In the genomic region with DNA sequence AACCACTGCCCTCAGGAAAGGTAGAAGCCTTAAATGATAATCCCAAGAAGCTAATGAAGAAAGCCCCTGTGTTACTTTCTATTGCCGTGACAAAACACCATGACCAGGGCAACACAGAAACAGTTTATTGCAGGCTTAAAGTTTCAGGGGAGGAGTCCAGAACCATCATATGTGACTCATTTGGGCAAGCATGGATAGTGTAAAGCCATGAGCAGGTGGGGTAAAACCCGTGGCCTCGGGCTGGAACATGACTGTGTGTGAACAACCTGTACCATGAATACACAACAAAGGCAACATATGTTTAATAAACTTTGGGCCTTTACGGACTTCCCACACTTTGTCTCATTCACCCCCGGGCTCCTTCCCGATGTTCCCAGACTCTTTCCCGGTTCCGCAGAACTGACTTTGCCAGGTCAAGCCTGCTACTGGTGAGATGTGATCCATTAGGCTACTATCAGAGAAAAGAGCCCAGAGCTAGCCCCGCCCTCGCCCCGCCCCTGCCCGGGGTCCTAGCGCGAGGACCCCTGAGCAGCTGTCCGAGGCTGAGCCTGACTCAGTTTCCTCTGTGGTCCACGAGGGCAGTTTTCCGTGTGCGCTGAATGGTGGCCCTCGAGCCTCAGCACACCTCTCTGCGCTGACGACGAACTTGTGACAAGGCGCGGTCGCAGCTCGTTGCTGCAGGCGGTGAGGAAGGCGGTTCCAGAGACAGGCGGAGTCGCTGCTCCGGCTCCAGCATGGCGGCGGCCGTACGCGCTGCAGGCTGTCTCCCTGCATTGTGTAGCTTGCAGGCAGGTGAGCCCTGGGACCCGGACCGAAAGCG, we compare ENCODE assay signal across 7 mouse cellular contexts. TPM values are rescaled to one million over a fixed set of nuclear protein-coding genes. Genes with fewer than 3 reads are reported as not detected.
DNase-seq lines count a peak whose midpoint lies in the region; ATAC-seq lines count a peak whose summit lies in the region.

A gene (minus strand): TSS at position 401 of the 820 bp plus-strand sequence.
A gene (plus strand): TSS at position 529 of the 820 bp plus-strand sequence.

- ATAC-seq in embryonic facial prominence, embryonic 12.5 days (ENCODE audit: insufficient number of reproducible peaks, insufficient read depth, low FRiP score, low TSS enrichment), result peak; percentile 65
- ATAC-seq in limb, embryonic 11.5 days (ENCODE audit: insufficient number of reproducible peaks, low FRiP score, low TSS enrichment, low read depth), result peak; percentile 84
- ATAC-seq in midbrain, embryonic 14.5 days (ENCODE audit: low FRiP score, low TSS enrichment), result peak; percentile 87

- H3K4me3 ChIP-seq in embryonic facial prominence, embryonic 12.5 days, result peak within 1 kb of the TSS; percentile 94
- peak within 1 kb of the TSS; percentile 90 for H3K4me3 ChIP-seq in limb, embryonic 11.5 days (ENCODE audit: low read depth, low read length)
- peak within 1 kb of the TSS; percentile 95 for H3K4me3 ChIP-seq in midbrain, embryonic 14.5 days (replicated peaks; ENCODE audit: low read depth, low read length)

- H3K36me3 ChIP-seq in embryonic facial prominence, embryonic 12.5 days, result no peaks in the 10 kb centered on the region
- peaks cover 3% of the 10 kb centered on the region; the same call in 1 of the 2 replicates for H3K36me3 ChIP-seq in limb, embryonic 11.5 days (ENCODE audit: control insufficient read depth, insufficient read depth, low read length)
- H3K36me3 ChIP-seq in midbrain, embryonic 14.5 days (ENCODE audit: control insufficient read depth, insufficient read depth, low read length), result peaks cover 8% of the 10 kb centered on the region; the same call in 1 of the 2 replicates

- H3K9ac ChIP-seq in embryonic facial prominence, embryonic 12.5 days, result peak within 1 kb of the TSS; percentile 80
- H3K9ac ChIP-seq in limb, embryonic 11.5 days (ENCODE audit: low read length), result peak within 1 kb of the TSS; percentile 93
- H3K9ac ChIP-seq in midbrain, embryonic 14.5 days (replicated peaks; ENCODE audit: low read length), result peak within 1 kb of the TSS; percentile 86

- peak; percentile 85 for DNase-seq in adrenal gland, postnatal 25 days
- peak; percentile 98 for DNase-seq in heart, adult 11 months
- peak; percentile 89 for DNase-seq in kidney, adult 18-20 months
- peak; percentile 93 for DNase-seq in limb, embryonic 11.5 days (ENCODE audit: low spot score)
- peak; percentile 92 for DNase-seq in midbrain, embryonic 14.5 days
- peak; percentile 72 to 85 for DNase-seq in spleen, adult 18-20 months

- peak within 1 kb of the TSS; percentile 82 for H3K27ac ChIP-seq in embryonic facial prominence, embryonic 12.5 days
- peak within 1 kb of the TSS; percentile 74; the same call in 1 of the 2 replicates for H3K27ac ChIP-seq in limb, embryonic 11.5 days (replicated peaks; ENCODE audit: low read depth, low read length)
- peak within 1 kb of the TSS; percentile 95 for H3K27ac ChIP-seq in midbrain, embryonic 14.5 days (replicated peaks; ENCODE audit: low read depth, low read length)

- H3K4me2 ChIP-seq in embryonic facial prominence, embryonic 12.5 days (replicated peaks), result peak within 1 kb of the TSS; percentile 77
- H3K4me2 ChIP-seq in limb, embryonic 11.5 days (ENCODE audit: low read depth, severe bottlenecking), result peak within 1 kb of the TSS; percentile 55
- H3K4me2 ChIP-seq in midbrain, embryonic 14.5 days (ENCODE audit: low read length), result peak within 1 kb of the TSS; percentile 82

- no peaks in the 10 kb centered on the region for H3K27me3 ChIP-seq in embryonic facial prominence, embryonic 12.5 days
- no peaks in the 10 kb centered on the region for H3K27me3 ChIP-seq in limb, embryonic 11.5 days (ENCODE audit: control insufficient read depth, insufficient read depth, low read length)
- H3K27me3 ChIP-seq in midbrain, embryonic 14.5 days (ENCODE audit: control insufficient read depth, insufficient read depth, low read length), result no peaks in the 10 kb centered on the region

- H3K4me1 ChIP-seq in embryonic facial prominence, embryonic 12.5 days, result peaks cover 29% of the 10 kb centered on the region
- peaks cover 3% of the 10 kb centered on the region; the same call in 1 of the 2 replicates for H3K4me1 ChIP-seq in limb, embryonic 11.5 days (ENCODE audit: control insufficient read depth, insufficient read depth, low read length)
- peaks cover 21% of the 10 kb centered on the region for H3K4me1 ChIP-seq in midbrain, embryonic 14.5 days (ENCODE audit: control insufficient read depth, insufficient read depth, low read length)

- WGBS in embryonic facial prominence, embryonic 12.5 days, result 4% methylated on average over 39 of the region's 39 CpGs
- WGBS in limb, embryonic 11.5 days, result 5% methylated on average over 39 of the region's 39 CpGs
- 4% methylated on average over 39 of the region's 39 CpGs for WGBS in midbrain, embryonic 14.5 days

- H3K9me3 ChIP-seq in embryonic facial prominence, embryonic 12.5 days, result no peaks in the 10 kb centered on the region
- H3K9me3 ChIP-seq in limb, embryonic 11.5 days (ENCODE audit: control insufficient read depth, low read length), result no peaks in the 10 kb centered on the region
- no peaks in the 10 kb centered on the region for H3K9me3 ChIP-seq in midbrain, embryonic 14.5 days (ENCODE audit: control insufficient read depth, low read length)

RNA-seq across cellular contexts. Expression of the first gene that starts in this region (rescaled TPM):
- 4.5 and 4.8 TPM in 2 replicates for total RNA-seq in adrenal gland, postnatal 25 days (2021)
- polyA plus RNA-seq in embryonic facial prominence, embryonic 12.5 days (2016; fragmentation: Nextera tagmentation; extraction: Ambion mirVana), result 7.3 and 7.5 TPM in 2 replicates
- polyA plus RNA-seq in limb, embryonic 11.5 days (2014; fragmentation: Nextera tagmentation; extraction: Ambion mirVana), result 5.5 and 7.2 TPM in 2 replicates
- polyA plus RNA-seq in midbrain, embryonic 14.5 days (2014; fragmentation: Nextera tagmentation; extraction: Ambion mirVana), result 6.2 and 10.2 TPM in 2 replicates

RNA-seq across cellular contexts. Expression of the second gene that starts in this region (rescaled TPM):
- total RNA-seq in adrenal gland, postnatal 25 days (2021), result 97.4 and 98.4 TPM in 2 replicates
- polyA plus RNA-seq in embryonic facial prominence, embryonic 12.5 days (2016; fragmentation: Nextera tagmentation; extraction: Ambion mirVana), result 139 TPM in 2 replicates
- 161 and 164 TPM in 2 replicates for polyA plus RNA-seq in limb, embryonic 11.5 days (2014; fragmentation: Nextera tagmentation; extraction: Ambion mirVana)
- polyA plus RNA-seq in midbrain, embryonic 14.5 days (2014; fragmentation: Nextera tagmentation; extraction: Ambion mirVana), result 148 TPM in 2 replicates

Comparison
In these comparisons a context has a peak if more than half of its experiments do, and no peak if none do; other contexts are left out.
1. Peak in every context shown above with its lines: DNase-seq, ATAC-seq, H3K4me3 ChIP-seq and H3K27ac ChIP-seq.